Mouse (Mus musculus) cerebellum, adult 8-10 months (tissue): ENCODE measurements around the gene Btbd9.

Experiments used
- DNase-seq: peaks from one replicate; pipeline ENCODE4 v3.0.0; 2022

Btbd9 gene

GRCm38 (mm10) chr17:30269136-30270063 is 306.9 kb downstream of the Btbd9 start:
- DNase-seq, result no peak

DNA sequence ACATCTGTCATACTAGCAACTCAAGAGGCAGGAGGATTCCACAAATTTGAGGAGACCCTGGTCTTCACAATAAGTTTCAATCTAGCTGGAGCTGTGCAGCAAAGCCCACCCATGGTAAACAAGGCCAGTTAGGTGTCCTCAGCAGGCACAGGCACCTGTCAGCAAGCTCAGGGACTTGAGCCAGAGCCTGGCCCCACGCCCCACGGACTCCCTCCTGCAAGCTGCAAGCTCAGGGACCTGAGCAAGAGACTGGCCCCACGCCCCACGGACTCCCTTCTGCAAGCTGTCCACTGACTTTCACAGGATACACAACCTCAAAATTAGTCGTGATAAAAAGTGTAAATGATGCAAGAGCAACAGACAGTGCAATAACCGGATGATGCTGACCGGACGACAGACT is 307.8 kb downstream of the Btbd9 start:
- peak; percentile 32 for DNase-seq

- no peak for DNase-seq
Measured at GRCm38 (mm10) chr17:30267432-30267973, 308.8 kb downstream of the Btbd9 start.

DNA sequence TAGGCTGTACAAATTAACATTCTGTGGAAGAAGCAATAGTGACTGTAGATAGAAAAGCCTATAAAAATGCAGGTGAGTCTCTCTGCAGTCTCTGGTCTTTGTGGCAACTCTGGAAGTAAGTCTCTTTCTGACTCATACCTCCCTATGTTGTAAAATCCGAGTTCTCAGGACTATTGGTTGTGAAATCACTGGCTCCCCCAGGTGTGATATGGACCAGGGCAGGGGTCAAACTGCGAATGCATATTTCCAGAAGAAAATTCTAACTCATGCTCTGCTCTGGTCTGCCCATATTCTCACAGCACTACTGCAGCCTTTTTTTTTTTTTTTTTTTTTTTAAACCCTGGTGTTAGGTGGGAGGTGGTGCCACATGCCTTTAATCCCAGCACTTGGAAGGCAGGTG is 312.8 kb downstream of the Btbd9 start:
- DNase-seq, result no peak

GRCm38 (mm10) chr17:30262943-30263342 is 313.3 kb downstream of the Btbd9 start:
- DNase-seq, result no peak

GRCm38 (mm10) chr17:30262440-30262839 is 313.8 kb downstream of the Btbd9 start:
- no peak for DNase-seq

DNA sequence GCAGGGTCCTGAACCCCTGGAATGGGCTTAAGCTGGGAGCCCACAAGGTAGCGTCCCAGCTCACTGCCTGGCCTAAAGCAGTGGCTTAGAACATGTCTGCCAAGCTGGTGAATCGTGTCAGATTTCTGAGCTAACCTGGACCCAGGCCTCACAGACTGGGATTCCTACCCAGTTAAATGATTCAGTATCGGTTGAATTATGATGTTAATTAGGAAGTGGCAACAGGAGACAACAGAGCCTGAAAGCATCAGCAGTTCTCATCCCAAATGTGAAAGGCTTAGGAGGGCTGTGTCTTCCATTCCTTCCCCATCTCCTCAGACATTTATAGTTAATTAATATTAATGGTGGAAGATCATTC is 314.3 kb downstream of the Btbd9 start:
- no peak for DNase-seq

- no peak for DNase-seq
Measured at GRCm38 (mm10) chr17:30261307-30261982, 314.8 kb downstream of the Btbd9 start.

- DNase-seq, result no peak
Measured at GRCm38 (mm10) chr17:30260641-30261306, 315.5 kb downstream of the Btbd9 start.

GRCm38 (mm10) chr17:30259938-30260337 is 316.4 kb downstream of the Btbd9 start:
- DNase-seq, result no peak

DNA sequence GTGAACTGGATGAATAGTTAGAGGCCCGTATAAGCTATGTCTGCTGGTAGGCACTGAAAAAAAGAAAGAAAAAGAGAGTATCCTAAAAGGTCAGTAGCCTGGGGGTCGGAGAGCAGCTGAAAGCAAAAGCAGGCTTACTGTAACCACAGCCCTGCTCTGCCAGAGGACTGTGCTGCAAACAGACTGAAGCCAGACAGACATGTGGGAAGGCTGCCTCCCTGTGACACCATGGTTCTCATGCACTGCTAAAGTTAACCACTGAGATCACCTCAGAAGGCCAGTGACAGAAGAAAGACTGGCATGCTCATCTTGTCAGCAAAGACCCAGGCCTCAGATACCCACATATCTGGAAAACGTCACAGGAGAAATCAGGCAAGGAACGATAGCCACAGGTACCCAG is 317.8 kb downstream of the Btbd9 start:
- DNase-seq, result no peak

DNA sequence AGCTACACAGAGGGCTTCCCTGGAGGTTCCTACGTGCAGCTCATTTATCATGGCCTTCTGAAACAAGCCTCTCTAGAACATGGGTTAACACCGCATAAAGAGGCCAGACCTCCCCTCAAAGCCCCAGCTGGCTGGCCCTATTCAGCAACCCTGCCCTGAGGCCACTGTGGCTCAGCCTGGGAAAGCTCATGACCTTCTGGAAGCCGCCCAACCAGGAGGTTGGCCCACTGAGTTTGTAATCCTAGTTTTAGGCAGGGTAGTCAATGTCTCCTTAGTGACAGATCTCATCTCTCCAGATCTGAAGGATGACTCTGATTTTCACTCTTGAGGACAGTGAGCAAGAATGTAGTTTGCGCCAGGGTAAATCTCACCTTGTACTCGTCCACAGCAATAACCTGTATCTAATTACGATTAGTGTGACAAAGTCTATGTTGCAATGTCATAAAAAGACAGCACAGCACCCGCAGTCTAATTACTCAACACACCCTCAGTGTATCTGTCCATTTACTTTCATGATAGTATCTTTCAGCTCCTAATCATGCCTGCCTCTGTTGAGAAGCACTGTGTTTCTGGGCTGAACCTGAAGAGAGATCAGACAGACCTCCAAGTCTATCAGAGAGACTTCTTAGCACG is 320.2 kb downstream of the Btbd9 start:
- DNase-seq, result no peak

DNA sequence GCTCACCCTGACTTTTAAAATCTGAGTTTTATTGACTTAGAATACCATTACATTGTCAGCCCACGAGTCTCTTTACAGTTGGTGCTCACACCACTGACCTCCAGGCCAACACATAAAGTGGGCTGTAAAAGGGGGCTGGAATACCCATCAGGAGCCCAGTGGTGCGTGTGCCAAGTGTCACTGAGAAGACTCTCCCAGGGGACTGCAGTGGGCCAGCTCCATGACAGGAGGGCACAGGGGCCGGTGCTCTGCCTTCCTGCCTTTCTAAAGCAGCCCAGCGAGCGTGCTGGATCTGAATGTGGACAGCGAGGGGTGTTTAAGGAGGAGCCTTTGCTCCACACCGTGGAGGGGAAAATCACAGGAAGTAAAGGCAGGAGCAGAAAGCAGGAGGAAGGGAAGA is 322.4 kb downstream of the Btbd9 start:
- DNase-seq, result no peak

- no peak for DNase-seq
Measured at GRCm38 (mm10) chr17:30253028-30253427, 323.3 kb downstream of the Btbd9 start.

- DNase-seq, result no peak
Measured at GRCm38 (mm10) chr17:30245308-30245706, 331.0 kb downstream of the Btbd9 start.

GRCm38 (mm10) chr17:30244651-30245307 is 331.5 kb downstream of the Btbd9 start:
- DNase-seq, result no peak

- no peak for DNase-seq
Measured at GRCm38 (mm10) chr17:30243540-30243939, 332.7 kb downstream of the Btbd9 start.

- DNase-seq, result no peak
Measured at GRCm38 (mm10) chr17:30242647-30243046, 333.6 kb downstream of the Btbd9 start.

- no peak for DNase-seq
Measured at GRCm38 (mm10) chr17:30241720-30242322, 334.5 kb downstream of the Btbd9 start.

- peak; percentile 49 for DNase-seq
Measured at GRCm38 (mm10) chr17:30241061-30241460, 335.2 kb downstream of the Btbd9 start.

DNA sequence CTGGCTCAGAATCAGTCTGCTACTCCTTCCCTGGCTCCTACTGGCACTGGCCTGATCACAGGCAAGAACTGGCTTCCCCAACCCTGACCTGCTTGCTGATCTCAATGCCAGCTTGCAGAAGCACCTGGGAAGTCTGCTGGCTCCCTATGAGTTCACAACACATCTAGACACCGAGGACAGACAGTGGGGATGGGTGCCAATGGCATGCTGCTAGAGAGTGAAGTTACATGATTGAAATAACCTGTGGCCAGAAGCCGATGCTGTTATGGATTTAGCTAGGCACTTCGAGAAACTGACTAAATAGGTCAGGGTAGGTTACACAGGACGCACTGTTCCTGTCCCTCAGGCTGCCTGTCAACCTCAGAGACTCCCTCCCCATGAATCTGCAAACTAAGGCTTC is 335.6 kb downstream of the Btbd9 start:
- DNase-seq, result peak; percentile 59

GRCm38 (mm10) chr17:30239458-30239857 is 336.8 kb downstream of the Btbd9 start:
- DNase-seq, result no peak
